Mouse (Mus musculus) CH12.LX (cell line): ENCODE data around the gene Olfr568. TPM values are rescaled to one million over a fixed set of nuclear protein-coding genes. Genes with fewer than 3 reads are reported as not detected.

ENCODE experiments used
- DNase-seq: peaks from one replicate; pipeline ENCODE4 v3.0.0-alpha.2; 2013; ENCODE audit errors: extremely low read depth
- H3K27ac ChIP-seq: 2 replicates; pipeline ENCODE4 v1.5.1; 2012; ENCODE audit warnings: low read depth, mild to moderate bottlenecking, control low read depth, moderate library complexity; ENCODE audit not compliant: insufficient read depth
- H3K27me3 ChIP-seq: replicated peaks from 2 replicates; pipeline ENCODE3; 2012; ENCODE audit warnings: inconsistent platforms
- H3K36me3 ChIP-seq, 2 experiments: replicated peaks in 1 of 2; 2 replicates each; pipeline versions ENCODE3 to v1.6.1; 2012; ENCODE audit warnings: inconsistent platforms in 1 of 2, low read length in 1 of 2, mild to moderate bottlenecking in 1 of 2, mixed read lengths in 1 of 2, moderate library complexity in 1 of 2; ENCODE audit not compliant: control insufficient read depth in 1 of 2, insufficient read depth in 1 of 2
- H3K4me1 ChIP-seq, 2 experiments: 2 replicates each; pipeline ENCODE4 v1.6.1; 2012; ENCODE audit warnings: inconsistent platforms in 1 of 2, moderate library complexity in 1 of 2; ENCODE audit not compliant: insufficient read depth in 2 of 2, control insufficient read depth in 1 of 2
- H3K4me2 ChIP-seq: 2 replicates; pipeline ENCODE4 v1.6.1; 2012; ENCODE audit warnings: low read depth, mild to moderate bottlenecking, control low read depth; ENCODE audit not compliant: poor library complexity, insufficient read depth, severe bottlenecking
- H3K4me3 ChIP-seq, 3 experiments: fragments of 150-350 bp in 1 of 3; sonication (generic) in 1 of 3; replicated peaks in 1 of 3; 2 replicates each; pipeline versions ENCODE3 to v1.5.1; 2011 to 2012; ENCODE audit warnings: low read depth in 2 of 3, low read length in 2 of 3, mild to moderate bottlenecking in 2 of 3, moderate library complexity in 2 of 3, control low read depth in 1 of 3, improper control_type of control experiment in 1 of 3, inconsistent platforms in 1 of 3, mixed read lengths in 1 of 3; ENCODE audit not compliant: poor library complexity in 1 of 3
- H3K79me2 ChIP-seq: replicated peaks from 2 replicates; pipeline ENCODE4 v1.6.1; 2012; ENCODE audit warnings: mild to moderate bottlenecking, moderate library complexity; ENCODE audit not compliant: control insufficient read depth, poor library complexity, insufficient read depth, severe bottlenecking; ENCODE audit errors: extremely low read depth
- H3K9ac ChIP-seq: 2 replicates; pipeline ENCODE4 v1.6.1; 2012; ENCODE audit warnings: low read depth, mild to moderate bottlenecking, control low read depth, moderate library complexity; ENCODE audit not compliant: insufficient read depth
- H3K9me3 ChIP-seq: replicated peaks from 2 replicates; pipeline ENCODE3; 2012; ENCODE audit warnings: low read length, inconsistent platforms, mixed read lengths
- BHLHE40 ChIP-seq: IDR thresholded peaks from 2 replicates; pipeline ENCODE4 v1.6.1; 2011; ENCODE audit warnings: mild to moderate bottlenecking, low read depth, low read length, improper control_type of control experiment
- CHD2 ChIP-seq: IDR thresholded peaks from 2 replicates; pipeline ENCODE4 v1.6.1; 2011; ENCODE audit warnings: low read length, improper control_type of control experiment
- CTCF ChIP-seq, 2 experiments: IDR thresholded peaks in 1 of 2; conservative IDR thresholded peaks in 1 of 2; 2 replicates each; pipeline ENCODE4 v1.5.1; 2011 to 2012; ENCODE audit warnings: low read depth in 2 of 2, low read length in 2 of 2, improper control_type of control experiment in 1 of 2, inconsistent platforms in 1 of 2, mild to moderate bottlenecking in 1 of 2, moderate library complexity in 1 of 2
- E2F4 ChIP-seq: IDR thresholded peaks from 2 replicates; pipeline ENCODE4 v1.6.1; 2011; ENCODE audit warnings: low read depth, low read length, improper control_type of control experiment; ENCODE audit not compliant: insufficient replicate concordance
- EP300 ChIP-seq: IDR thresholded peaks from 2 replicates; pipeline ENCODE4 v1.6.1; 2011; ENCODE audit warnings: low read length, improper control_type of control experiment
- HCFC1 ChIP-seq: IDR thresholded peaks from 2 replicates; pipeline ENCODE4 v1.6.1; 2012; ENCODE audit warnings: low read depth, mild to moderate bottlenecking, inconsistent platforms, low read length, improper control_type of control experiment
- IRF4 ChIP-seq: IDR thresholded peaks from 2 replicates; pipeline ENCODE4 v1.6.1; 2014; ENCODE audit warnings: low read depth, mild to moderate bottlenecking, inconsistent platforms, low read length, improper control_type of control experiment
- MAFK ChIP-seq: IDR thresholded peaks from 2 replicates; pipeline ENCODE4 v1.6.1; 2011; ENCODE audit warnings: low read length, improper control_type of control experiment; ENCODE audit not compliant: insufficient replicate concordance
- MEF2A ChIP-seq: IDR thresholded peaks from 2 replicates; pipeline ENCODE4 v1.6.1; 2014; ENCODE audit warnings: low read depth, mild to moderate bottlenecking, inconsistent platforms, low read length, improper control_type of control experiment, borderline replicate concordance
- MXI1 ChIP-seq: IDR thresholded peaks from 2 replicates; pipeline ENCODE4 v1.6.1; 2011; ENCODE audit warnings: mild to moderate bottlenecking, low read depth, low read length, improper control_type of control experiment
- NELFE ChIP-seq: IDR thresholded peaks from 2 replicates; pipeline ENCODE4 v1.6.1; 2011; ENCODE audit warnings: low read depth, low read length, improper control_type of control experiment
- NRF1 ChIP-seq: IDR thresholded peaks from 2 replicates; pipeline ENCODE4 v1.6.1; 2014; ENCODE audit warnings: low read depth, mild to moderate bottlenecking, inconsistent platforms, low read length, improper control_type of control experiment, moderate library complexity
- PAX5 ChIP-seq: IDR thresholded peaks from 2 replicates; pipeline ENCODE4 v1.6.1; 2012; ENCODE audit warnings: low read length, inconsistent platforms, mixed read lengths
- POLR2A ChIP-seq: IDR thresholded peaks from 2 replicates; pipeline ENCODE4 v1.6.1; 2011; ENCODE audit warnings: low read depth, mild to moderate bottlenecking, improper control_type of control experiment, low read length
- RCOR1 ChIP-seq: conservative IDR thresholded peaks from 2 replicates; pipeline ENCODE4 v1.6.1; 2012; ENCODE audit warnings: low read depth, mild to moderate bottlenecking, inconsistent platforms, low read length, improper control_type of control experiment
- SIN3A ChIP-seq: IDR thresholded peaks from 2 replicates; pipeline ENCODE4 v1.6.1; 2012; ENCODE audit warnings: low read length, improper control_type of control experiment, inconsistent platforms
- TBP ChIP-seq: conservative IDR thresholded peaks from 2 replicates; pipeline ENCODE4 v1.6.1; 2011; ENCODE audit warnings: low read depth, low read length, improper control_type of control experiment
- TCF12 ChIP-seq: IDR thresholded peaks from 2 replicates; pipeline ENCODE4 v1.6.1; 2014; ENCODE audit warnings: low read depth, mild to moderate bottlenecking, inconsistent platforms, low read length, improper control_type of control experiment
- UBTF ChIP-seq: IDR thresholded peaks from 2 replicates; pipeline ENCODE4 v1.6.1; 2012; ENCODE audit warnings: low read depth, mild to moderate bottlenecking, inconsistent platforms, low read length, improper control_type of control experiment, moderate library complexity
- USF2 ChIP-seq: conservative IDR thresholded peaks from 2 replicates; pipeline ENCODE4 v1.6.1; 2011; ENCODE audit warnings: low read depth, low read length, improper control_type of control experiment
- ZC3H11A ChIP-seq: IDR thresholded peaks from 2 replicates; pipeline ENCODE4 v1.6.1; 2012; ENCODE audit warnings: low read depth, mild to moderate bottlenecking, inconsistent platforms, low read length, improper control_type of control experiment
- ZKSCAN1 ChIP-seq: IDR thresholded peaks from 2 replicates; pipeline ENCODE4 v1.6.1; 2012; ENCODE audit warnings: low read depth, inconsistent platforms, low read length, improper control_type of control experiment, borderline replicate concordance
- ZMIZ1 ChIP-seq: IDR thresholded peaks from 2 replicates; pipeline ENCODE4 v1.6.1; 2012; ENCODE audit warnings: low read depth, mild to moderate bottlenecking, inconsistent platforms, low read length, improper control_type of control experiment
- ZNF384 ChIP-seq: IDR thresholded peaks from 2 replicates; pipeline ENCODE4 v1.6.1; 2012; ENCODE audit warnings: low read depth, low read length, improper control_type of control experiment, inconsistent platforms
- dilution Hi-C: fragments of 300-500 bp; cut with MboI; formaldehyde crosslinking; loops from 2 replicates; pipeline ENCODE4 v1.14.3; 2020; ENCODE audit warnings: low sequenced_read_pairs; ENCODE audit not compliant: extremely low pct_unique_long_range_greater_than_20kb, extremely low pct_ligation_motif_present
- in situ Hi-C: fragments of 300-500 bp; cut with MboI; formaldehyde crosslinking; loops from 3 replicates; pipeline ENCODE4 v1.14.3; 2019; ENCODE audit warnings: low sequenced_read_pairs, low pct_ligation_motif_present, low pct_unique_long_range_greater_than_20kb, mixed read lengths
- polyA plus RNA-seq: library from polyadenylated mRNA; unstranded; fragments of >175 nt; gene quantifications from 2 replicates; pipeline ENCODE4 v1.2.1, GENCODE M21; 2012; ENCODE audit warnings: low read depth; ENCODE audit not compliant: insufficient read length
- total RNA-seq, 2 experiments: library from RNA; depleted of rRNA; stranded (reverse); fragments of 300-350 nt in 1 of 2; fragments of >200 nt in 1 of 2; gene quantifications; 2 replicates each; pipeline ENCODE4 v1.2.3; 2012 to 2014

Olfr568 gene
- total and polyA plus RNA-seq, 3 experiments, result not detected

DNA sequence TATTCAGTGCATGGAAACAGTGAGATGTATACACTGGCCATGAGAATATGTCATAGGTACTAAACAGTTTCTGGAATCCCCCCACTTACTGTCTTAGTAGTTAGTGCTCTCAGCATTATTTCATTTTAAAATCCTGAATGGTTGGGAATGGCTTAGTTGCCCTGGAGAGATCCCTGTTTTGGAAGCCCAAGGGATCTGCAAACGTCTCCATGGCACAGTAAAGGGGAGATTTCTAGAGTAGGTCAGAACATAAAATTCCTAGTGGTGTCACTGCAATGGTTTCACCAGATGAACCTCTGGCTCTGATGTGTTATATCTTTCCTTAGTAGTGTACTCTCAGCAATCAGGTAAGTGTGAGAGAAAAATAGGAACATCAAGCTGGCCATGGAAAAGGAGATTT is 47.2 kb downstream of the Olfr568 start, which contains the start of gene Olfr572:
TSS of gene Olfr572 (plus strand) at position 301 of the 400 bp plus-strand sequence.
- DNase-seq, result no peak
- in situ Hi-C loops (no loop called here), dilution Hi-C loops (no loop called here)
- H3K9ac ChIP-seq, result no peak within 1 kb of the TSS
- H3K27ac ChIP-seq, result no peak within 1 kb of the TSS
- no peaks in the 10 kb centered on the region for H3K79me2 ChIP-seq
- no peak within 1 kb of the TSS for H3K4me2 ChIP-seq
- H3K4me3 ChIP-seq, result no peak within 1 kb of the TSS
- no peaks in the 10 kb centered on the region for H3K4me1 ChIP-seq
- no peaks in the 10 kb centered on the region for H3K9me3 ChIP-seq
- TF ChIP-seq SIN3A, result no peak
- TF ChIP-seq CHD2, result no peak
- TF ChIP-seq MAFK, result no peak
- no peak for TF ChIP-seq UBTF
- no peak for TF ChIP-seq TCF12
- TF ChIP-seq POLR2A, result no peak
- no peak for TF ChIP-seq IRF4
- no peak for TF ChIP-seq EP300
- no peak for TF ChIP-seq ZC3H11A
- no peak for TF ChIP-seq TBP
- TF ChIP-seq MEF2A, result no peak
- TF ChIP-seq MXI1, result no peak
- TF ChIP-seq E2F4, result no peak
- no peak for TF ChIP-seq USF2
- TF ChIP-seq ZNF384, result no peak
- TF ChIP-seq, all 38 proteins: peak for 0
- no peaks in the 10 kb centered on the region for H3K36me3 ChIP-seq
- H3K27me3 ChIP-seq, result no peaks in the 10 kb centered on the region

DNA sequence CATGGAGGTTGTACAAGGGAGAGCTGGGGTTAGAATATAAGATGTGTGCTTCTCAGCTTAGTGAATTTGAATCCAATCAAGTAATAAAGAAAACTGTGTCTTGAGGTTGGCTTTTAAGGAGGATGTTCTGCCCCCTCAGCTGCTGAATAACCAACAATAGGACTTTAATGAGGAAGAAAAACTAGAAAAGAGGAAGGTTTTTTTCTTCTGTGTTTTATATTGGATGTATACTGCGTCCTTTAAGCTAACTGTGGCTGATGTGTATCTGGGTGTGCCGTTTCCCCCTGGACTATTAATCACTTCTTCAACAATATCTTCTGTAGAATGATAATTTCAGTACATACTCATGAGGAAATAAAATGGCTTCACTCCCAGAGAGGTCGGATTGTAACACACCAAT is 50.2 kb downstream of the Olfr568 start:
- Histone ChIP-seq H3K27me3 (no peaks in the 10 kb centered on the region), H3K36me3 (no peaks in the 10 kb centered on the region), H3K4me2 (no peak overlapping the region), H3K27ac (no peak overlapping the region), H3K9me3 (no peaks in the 10 kb centered on the region), H3K9ac (no peak overlapping the region), H3K79me2 (no peaks in the 10 kb centered on the region), H3K4me1 (no peaks in the 10 kb centered on the region), H3K4me3 (no peak overlapping the region)
- TF ChIP-seq EP300 (no peak), NRF1 (no peak), UBTF (no peak), USF2 (no peak), TBP (no peak), HCFC1 (no peak), NELFE (no peak), POLR2A (no peak), RCOR1 (no peak), CTCF (conservative IDR thresholded peaks at IDR 0.05 in 1 of 2, IDR thresholded peaks at IDR 0.05 in 1 of 2; ENCODE audit: low read depth in 2 of 2, low read length in 2 of 2) (no peak), PAX5 (no peak), BHLHE40 (no peak), ZMIZ1 (no peak), ZKSCAN1 (no peak), TCF12 (no peak)
- dilution Hi-C loops, result no loop called here
- in situ Hi-C loops, result no loop called here
- DNase-seq, result no peak

Other genes starting within 250 kb of the Olfr568 start
Only the 20 nearest of the 28 such genes appear.
- gene Olfr558, start 174.9 kb upstream of the Olfr568 start, total RNA-seq (2012; rRNA removed), result not detected in 2 replicates
- gene Olfr558, start 174.9 kb upstream of the Olfr568 start, total RNA-seq (2014; rRNA removed), result not detected in 2 replicates
- not detected in 2 replicates for gene Olfr558, start 174.9 kb upstream of the Olfr568 start, polyA plus RNA-seq
- not detected in 2 replicates for gene Olfr33, start 158.1 kb upstream of the Olfr568 start, total RNA-seq (2012; rRNA removed)
- gene Olfr33, start 158.1 kb upstream of the Olfr568 start, total RNA-seq (2014; rRNA removed), result not detected in 2 replicates
- gene Olfr33, start 158.1 kb upstream of the Olfr568 start, polyA plus RNA-seq, result not detected in 2 replicates
- gene Olfr559, start 149.6 kb upstream of the Olfr568 start, total RNA-seq (2012; rRNA removed), result not detected in 2 replicates
- gene Olfr559, start 149.6 kb upstream of the Olfr568 start, total RNA-seq (2014; rRNA removed), result not detected in 2 replicates
- gene Olfr559, start 149.6 kb upstream of the Olfr568 start, polyA plus RNA-seq, result not detected in 2 replicates
- gene Olfr560, start 117.8 kb upstream of the Olfr568 start, total RNA-seq (2012; rRNA removed), result not detected in 2 replicates
- gene Olfr560, start 117.8 kb upstream of the Olfr568 start, total RNA-seq (2014; rRNA removed), result not detected in 2 replicates
- gene Olfr560, start 117.8 kb upstream of the Olfr568 start, polyA plus RNA-seq, result not detected in 2 replicates
- not detected in 2 replicates for gene Olfr78, start 117.7 kb upstream of the Olfr568 start, total RNA-seq (2012; rRNA removed)
- gene Olfr78, start 117.7 kb upstream of the Olfr568 start, total RNA-seq (2014; rRNA removed), result not detected in 2 replicates
- gene Olfr78, start 117.7 kb upstream of the Olfr568 start, polyA plus RNA-seq, result not detected in 2 replicates
- not detected in 2 replicates for gene Olfr561, start 105.9 kb upstream of the Olfr568 start, total RNA-seq (2012; rRNA removed)
- gene Olfr561, start 105.9 kb upstream of the Olfr568 start, total RNA-seq (2014; rRNA removed), result not detected in 2 replicates
- gene Olfr561, start 105.9 kb upstream of the Olfr568 start, polyA plus RNA-seq, result not detected in 2 replicates
- not detected in 2 replicates for gene Olfr564, start 73.6 kb upstream of the Olfr568 start, total RNA-seq (2012; rRNA removed)
- not detected in 2 replicates for gene Olfr564, start 73.6 kb upstream of the Olfr568 start, total RNA-seq (2014; rRNA removed)
- gene Olfr564, start 73.6 kb upstream of the Olfr568 start, polyA plus RNA-seq, result not detected in 2 replicates
- gene Olfr566, start 18.4 kb upstream of the Olfr568 start, total RNA-seq (2012; rRNA removed), result not detected in 2 replicates
- not detected in 2 replicates for gene Olfr566, start 18.4 kb upstream of the Olfr568 start, total RNA-seq (2014; rRNA removed)
- gene Olfr566, start 18.4 kb upstream of the Olfr568 start, polyA plus RNA-seq, result not detected in 2 replicates
- gene Olfr569, start 13.8 kb downstream of the Olfr568 start, total RNA-seq (2012; rRNA removed), result not detected in 2 replicates
- gene Olfr569, start 13.8 kb downstream of the Olfr568 start, total RNA-seq (2014; rRNA removed), result not detected in 2 replicates
- not detected in 2 replicates for gene Olfr569, start 13.8 kb downstream of the Olfr568 start, polyA plus RNA-seq
- gene Olfr570, start 17.5 kb downstream of the Olfr568 start, total RNA-seq (2012; rRNA removed), result not detected in 2 replicates
- gene Olfr570, start 17.5 kb downstream of the Olfr568 start, total RNA-seq (2014; rRNA removed), result not detected in 2 replicates
- not detected in 2 replicates for gene Olfr570, start 17.5 kb downstream of the Olfr568 start, polyA plus RNA-seq
- not detected in 2 replicates for gene Olfr571, start 40.4 kb downstream of the Olfr568 start, total RNA-seq (2012; rRNA removed)
- not detected in 2 replicates for gene Olfr571, start 40.4 kb downstream of the Olfr568 start, total RNA-seq (2014; rRNA removed)
- gene Olfr571, start 40.4 kb downstream of the Olfr568 start, polyA plus RNA-seq, result not detected in 2 replicates
- gene Olfr572, start 47.3 kb downstream of the Olfr568 start, total RNA-seq (2012; rRNA removed), result not detected in 2 replicates
- gene Olfr572, start 47.3 kb downstream of the Olfr568 start, total RNA-seq (2014; rRNA removed), result not detected in 2 replicates
- gene Olfr572, start 47.3 kb downstream of the Olfr568 start, polyA plus RNA-seq, result not detected in 2 replicates
- not detected in 2 replicates for gene Olfr573-ps1, start 65.5 kb downstream of the Olfr568 start, total RNA-seq (2012; rRNA removed)
- gene Olfr573-ps1, start 65.5 kb downstream of the Olfr568 start, total RNA-seq (2014; rRNA removed), result not detected in 2 replicates
- not detected in 2 replicates for gene Olfr573-ps1, start 65.5 kb downstream of the Olfr568 start, polyA plus RNA-seq
- not detected in 2 replicates for gene Olfr574, start 71.3 kb downstream of the Olfr568 start, total RNA-seq (2012; rRNA removed)
- not detected in 2 replicates for gene Olfr574, start 71.3 kb downstream of the Olfr568 start, total RNA-seq (2014; rRNA removed)
- gene Olfr574, start 71.3 kb downstream of the Olfr568 start, polyA plus RNA-seq, result not detected in 2 replicates
- gene Olfr575, start 81.7 kb downstream of the Olfr568 start, total RNA-seq (2012; rRNA removed), result not detected in 2 replicates
- gene Olfr575, start 81.7 kb downstream of the Olfr568 start, total RNA-seq (2014; rRNA removed), result not detected in 2 replicates
- gene Olfr575, start 81.7 kb downstream of the Olfr568 start, polyA plus RNA-seq, result not detected in 2 replicates
- not detected in 2 replicates for gene Olfr576, start 85.5 kb downstream of the Olfr568 start, total RNA-seq (2012; rRNA removed)
- gene Olfr576, start 85.5 kb downstream of the Olfr568 start, total RNA-seq (2014; rRNA removed), result not detected in 2 replicates
- gene Olfr576, start 85.5 kb downstream of the Olfr568 start, polyA plus RNA-seq, result not detected in 2 replicates
- not detected in 2 replicates for gene Olfr577, start 98.8 kb downstream of the Olfr568 start, total RNA-seq (2012; rRNA removed)
- gene Olfr577, start 98.8 kb downstream of the Olfr568 start, total RNA-seq (2014; rRNA removed), result not detected in 2 replicates
- not detected in 2 replicates for gene Olfr577, start 98.8 kb downstream of the Olfr568 start, polyA plus RNA-seq
- not detected in 2 replicates for gene Olfr578, start 112.2 kb downstream of the Olfr568 start, total RNA-seq (2012; rRNA removed)
- not detected in 2 replicates for gene Olfr578, start 112.2 kb downstream of the Olfr568 start, total RNA-seq (2014; rRNA removed)
- gene Olfr578, start 112.2 kb downstream of the Olfr568 start, polyA plus RNA-seq, result not detected in 2 replicates
- gene Olfr582, start 160.9 kb downstream of the Olfr568 start, total RNA-seq (2012; rRNA removed), result not detected in 2 replicates
- gene Olfr582, start 160.9 kb downstream of the Olfr568 start, total RNA-seq (2014; rRNA removed), result not detected in 2 replicates
- gene Olfr582, start 160.9 kb downstream of the Olfr568 start, polyA plus RNA-seq, result not detected in 2 replicates
- gene Olfr583, start 174.2 kb downstream of the Olfr568 start, total RNA-seq (2012; rRNA removed), result not detected in 2 replicates
- gene Olfr583, start 174.2 kb downstream of the Olfr568 start, total RNA-seq (2014; rRNA removed), result not detected in 2 replicates
- not detected in 2 replicates for gene Olfr583, start 174.2 kb downstream of the Olfr568 start, polyA plus RNA-seq